Mouse (Mus musculus) megakaryocyte-erythroid progenitor cell, adult 5-6 weeks (primary cell): Measurements from ENCODE around the gene Rprd1b. TPM values are rescaled to one million over a fixed set of nuclear protein-coding genes. Genes with fewer than 3 reads are reported as not detected.

Source experiments
- ATAC-seq: replicated peaks from 2 replicates; pipeline ENCODE4 v1.8.0; 2016; ENCODE audit warnings: mild to moderate bottlenecking, inconsistent platforms; ENCODE audit not compliant: severe bottlenecking, poor library complexity, low FRiP score, low TSS enrichment
- total RNA-seq, 2 experiments: library from RNA; stranded (forward) in 1 of 2; stranded (reverse) in 1 of 2; fragments of 200-1000, 215-1000 nt in 1 of 2; fragments of >200 nt in 1 of 2; fragmentation: Nextera tagmentation in 1 of 2; gene quantifications; 2 replicates each; pipeline ENCODE4 v1.2.3; 2014 to 2017

Rprd1b gene
- total RNA-seq, 2 experiments from 2014 or later, result 21.6 to 41.1 TPM

GRCm38 (mm10) chr2:158161761-158162160 lies 133.5 kb downstream of the Rprd1b start:
- no peak for ATAC-seq

DNA sequence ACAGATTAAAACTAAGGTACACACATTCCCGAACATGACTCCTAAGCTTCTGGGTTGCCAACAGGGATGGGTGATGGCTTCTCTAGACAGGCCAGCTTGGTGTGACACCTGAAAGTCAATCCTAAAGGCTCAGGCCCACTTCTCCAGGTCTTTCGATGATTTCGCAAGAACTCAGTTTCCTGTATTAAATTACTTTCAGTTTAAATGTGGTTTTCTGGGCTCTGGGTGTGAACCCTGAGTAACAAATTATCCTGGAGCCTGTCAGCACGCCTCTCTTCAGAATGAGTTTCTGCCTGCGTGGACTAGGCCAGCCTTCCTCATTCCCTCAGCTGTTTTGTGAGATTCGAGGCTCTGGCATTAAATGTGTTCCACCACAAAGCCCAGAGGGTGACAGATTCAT lies 134.7 kb downstream of the Rprd1b start:
- ATAC-seq, result no peak

DNA sequence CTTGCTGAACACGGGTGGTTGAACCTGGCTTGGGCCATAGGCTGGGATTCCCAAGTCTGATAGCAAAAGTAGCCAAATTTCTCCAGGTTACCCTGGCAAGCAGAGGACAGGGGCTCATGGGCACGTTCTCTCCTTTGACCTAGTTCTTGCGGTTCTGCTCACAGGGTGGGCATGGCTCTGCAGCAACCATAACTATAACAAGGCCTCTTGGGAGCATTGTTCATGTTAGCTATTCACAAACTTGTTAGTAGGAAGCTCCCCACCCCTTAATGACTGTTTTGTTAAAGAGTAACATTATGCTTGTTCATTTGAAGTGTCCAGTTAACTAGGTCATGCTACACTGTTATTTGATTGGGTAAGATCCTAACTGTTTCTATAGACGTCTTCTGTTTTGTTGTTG lies 137.5 kb downstream of the Rprd1b start:
- no peak for ATAC-seq

DNA sequence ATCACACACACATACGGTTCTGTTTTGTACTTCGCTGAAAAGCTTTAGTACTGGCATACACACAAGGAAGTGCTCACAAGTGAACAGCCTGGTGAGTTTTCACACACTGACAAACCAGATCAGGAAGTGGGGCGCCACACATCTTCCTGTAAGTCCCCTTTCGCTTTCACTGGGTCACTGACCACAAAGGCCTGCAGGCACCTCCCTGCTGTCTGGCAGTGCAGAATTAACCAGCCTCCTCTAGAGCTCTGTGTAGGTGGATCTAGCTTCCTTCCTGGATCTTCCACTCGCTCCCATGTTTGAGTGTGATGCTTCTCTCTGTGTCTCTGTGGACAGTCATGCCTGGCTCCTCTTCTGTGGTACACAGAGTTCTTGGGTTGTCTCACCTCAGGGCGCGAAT lies 138.3 kb downstream of the Rprd1b start:
- ATAC-seq, result peak; percentile 72

DNA sequence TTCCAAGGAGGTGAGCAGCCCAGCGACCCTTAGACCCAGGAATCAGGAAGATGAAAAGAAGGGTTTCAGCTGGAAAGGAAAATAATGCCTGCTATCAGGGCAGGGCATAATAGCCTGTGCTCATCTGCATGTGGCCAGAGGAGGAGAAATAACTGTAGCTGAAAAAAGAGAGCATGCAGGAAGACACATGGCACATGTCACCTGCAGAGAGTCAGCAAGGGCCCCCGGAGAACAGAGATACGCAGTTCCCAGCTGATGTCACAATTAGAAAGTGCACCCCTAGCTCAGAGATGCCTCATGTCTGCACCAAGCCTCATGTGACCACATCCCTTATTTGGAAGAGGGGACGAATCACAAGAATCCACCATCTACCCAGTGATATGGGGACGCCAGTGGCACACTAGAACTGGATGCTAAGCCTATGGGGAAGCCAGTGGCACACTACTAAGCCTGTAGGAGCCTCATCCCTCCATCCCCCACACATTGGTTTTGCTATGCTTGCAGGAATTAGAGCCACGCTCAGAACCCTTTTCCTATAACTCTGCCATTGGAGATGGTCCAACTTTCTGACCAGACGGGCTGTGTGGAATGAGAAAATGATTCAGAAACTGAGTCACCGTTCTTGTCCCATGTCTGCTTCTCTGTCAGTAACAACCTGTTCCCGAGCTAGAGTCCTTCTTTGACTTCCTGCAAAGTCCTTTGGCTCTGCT lies 139.4 kb downstream of the Rprd1b start:
- ATAC-seq, result peak; percentile 25; the same call in 1 of the 2 replicates

GRCm38 (mm10) chr2:158168741-158169211 lies 140.5 kb downstream of the Rprd1b start:
- ATAC-seq, result peak; percentile 54; the same call in 1 of the 2 replicates

GRCm38 (mm10) chr2:158169351-158169750 lies 141.1 kb downstream of the Rprd1b start:
- no peak for ATAC-seq

DNA sequence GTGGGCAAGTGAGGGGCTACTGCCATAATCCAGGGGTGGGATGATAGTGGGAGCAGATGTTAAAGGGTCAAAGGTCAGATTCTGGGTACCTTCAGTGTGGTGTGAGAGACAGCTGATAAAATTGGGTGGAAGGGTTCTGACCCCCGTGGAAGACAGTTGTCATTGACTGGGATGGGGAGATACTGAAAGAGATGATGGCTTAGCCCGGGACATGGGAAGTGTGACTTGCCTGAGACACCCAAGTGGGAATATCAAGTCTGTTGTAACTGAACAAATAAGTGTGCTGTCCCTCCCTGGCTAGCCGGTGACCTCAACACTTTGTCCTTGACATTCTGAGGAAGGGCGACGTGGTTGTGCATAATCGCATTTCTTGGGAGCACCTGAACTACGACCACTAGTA lies 141.5 kb downstream of the Rprd1b start:
- ATAC-seq, result no peak

DNA sequence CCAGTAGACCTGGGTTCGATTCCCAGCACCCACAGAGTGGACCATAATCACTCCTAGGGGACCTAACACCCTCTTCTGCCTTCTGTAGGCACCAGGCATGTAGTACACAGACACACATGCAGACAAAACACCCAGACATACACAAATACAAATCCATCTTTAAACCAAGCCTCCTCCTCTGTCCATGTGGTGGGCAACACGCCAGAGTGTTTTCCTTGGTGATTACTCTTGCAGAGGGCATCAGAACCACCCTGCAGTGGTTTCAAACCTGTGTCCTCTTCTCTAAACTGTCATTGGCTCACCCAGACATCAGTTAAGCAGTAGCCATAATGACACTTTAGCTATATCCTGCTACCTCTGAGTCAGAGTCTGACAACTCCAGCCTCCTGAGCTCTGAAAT lies 142.1 kb downstream of the Rprd1b start:
- ATAC-seq, result no peak

DNA sequence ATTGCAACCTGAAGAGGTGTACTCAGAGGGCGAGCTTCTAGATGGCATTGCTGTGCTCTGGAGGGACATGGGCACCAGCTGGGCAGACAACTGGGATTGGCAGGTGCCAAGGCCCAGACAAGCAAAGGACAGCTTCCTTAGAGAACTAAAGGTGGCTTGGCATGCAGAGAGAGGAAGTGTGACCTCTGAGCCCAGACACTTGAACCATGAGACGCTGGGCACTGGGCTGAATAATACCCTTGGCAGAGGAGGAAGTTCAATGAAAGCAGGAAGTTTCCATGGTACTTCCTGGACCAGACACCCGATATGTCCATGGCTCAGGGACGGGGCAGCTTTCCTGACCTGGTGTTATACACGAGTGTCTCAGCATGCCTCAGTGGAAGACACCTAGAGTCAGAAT lies 146.1 kb downstream of the Rprd1b start:
- no peak for ATAC-seq

DNA sequence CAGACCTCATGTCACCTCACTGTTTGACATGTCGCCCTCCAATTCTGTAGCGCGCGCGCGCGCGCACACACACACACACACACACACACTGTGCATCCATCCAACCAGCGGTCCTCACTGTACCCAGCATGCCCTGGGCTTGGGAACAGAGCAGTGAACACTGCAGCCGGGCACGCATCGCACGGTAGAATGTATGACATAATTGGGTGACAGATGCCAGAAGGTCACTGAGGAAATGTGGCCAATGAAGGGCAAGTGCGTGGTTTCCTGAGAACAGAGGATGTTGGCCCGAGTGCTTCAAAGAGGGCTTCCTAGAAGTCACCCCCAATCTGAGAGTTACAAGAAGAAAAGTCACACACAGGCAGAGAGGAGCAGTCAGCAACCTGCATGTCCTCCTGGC lies 146.7 kb downstream of the Rprd1b start:
- ATAC-seq, result peak; percentile 12; the same call in 1 of the 2 replicates

DNA sequence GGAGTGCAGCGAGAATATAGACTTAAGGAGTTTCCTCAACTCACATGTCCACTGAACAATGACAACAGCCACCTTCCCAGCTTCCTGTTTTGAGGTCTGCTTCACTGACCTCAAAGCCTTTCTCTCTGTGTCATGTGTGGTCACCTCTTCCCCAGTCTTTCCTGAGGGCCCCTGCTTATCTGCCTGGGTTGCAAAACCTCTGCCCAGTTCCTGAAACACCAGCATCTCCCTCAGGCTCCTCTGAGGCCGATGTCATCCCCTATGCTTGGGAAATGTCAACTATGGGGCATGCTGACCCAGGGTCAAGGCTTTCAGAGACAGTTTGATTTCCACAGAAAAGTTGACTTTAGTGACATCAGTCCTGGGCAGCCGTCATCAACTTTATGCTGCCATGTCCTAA lies 147.1 kb downstream of the Rprd1b start:
- ATAC-seq, result peak; percentile 36

GRCm38 (mm10) chr2:158176763-158177162 lies 148.5 kb downstream of the Rprd1b start:
- no peak for ATAC-seq

DNA sequence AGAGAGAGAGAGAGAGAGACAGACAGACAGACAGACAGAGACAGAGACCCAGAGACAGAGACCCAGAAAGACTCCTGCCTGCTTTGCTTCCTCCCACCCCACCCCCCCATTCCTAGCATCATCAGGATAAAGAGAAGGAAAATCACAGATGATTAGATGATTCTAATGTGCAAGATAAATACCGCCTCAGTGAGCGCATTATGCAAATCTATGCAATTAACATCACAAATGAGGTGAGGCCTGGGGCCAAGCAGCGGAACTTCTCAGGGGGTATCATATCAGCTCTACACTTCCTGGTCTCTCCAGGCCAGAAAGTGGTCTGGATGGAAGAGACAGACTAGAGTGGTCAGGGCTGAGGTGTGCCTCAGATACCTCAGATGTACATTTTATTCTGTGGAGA lies 149.3 kb downstream of the Rprd1b start:
- no peak for ATAC-seq

GRCm38 (mm10) chr2:158178139-158178538 lies 149.8 kb downstream of the Rprd1b start:
- ATAC-seq, result no peak

- peak; percentile 77 for ATAC-seq
Measured at GRCm38 (mm10) chr2:158178696-158179369, 150.5 kb downstream of the Rprd1b start.

- no peak for ATAC-seq
Measured at GRCm38 (mm10) chr2:158179370-158180111, 151.2 kb downstream of the Rprd1b start.

GRCm38 (mm10) chr2:158180797-158181196 lies 152.5 kb downstream of the Rprd1b start:
- ATAC-seq, result peak; percentile 44; the same call in 1 of the 2 replicates
